11 mouse cellular contexts compared by ENCODE assay signal in genomic region chr6:48020006-48020405, GRCm38 (mm10). TPM values are rescaled to one million over a fixed set of nuclear protein-coding genes. Genes with fewer than 3 reads are reported as not detected.
DNase-seq lines count a peak whose midpoint lies in the region; ATAC-seq lines count a peak whose summit lies in the region.
"Had no signal": no experiment of that assay in that cellular context is flagged by ENCODE, and none has a peak within 500 bp of the region (broad histone marks: within the 10 kb centered on the region; RNA-seq: fewer than 3 reads in every experiment).

No protein-coding gene starts in this region.

- H3K9me3 ChIP-seq in forebrain, embryonic 14.5 days (replicated peaks; ENCODE audit: control insufficient read depth, low read length), result peaks cover 11% of the 10 kb centered on the region; the same call in 1 of the 2 replicates
- H3K9me3 ChIP-seq in forebrain, embryonic 15.5 days, result no peaks in the 10 kb centered on the region; the same call in 1 of the 2 replicates
- peaks cover 8% of the 10 kb centered on the region for H3K9me3 ChIP-seq in midbrain, embryonic 10.5 days (replicated peaks)

- DNase-seq in forebrain, embryonic 14.5 days (ENCODE audit: low spot score), result peak; percentile 19
- DNase-seq in right cerebral cortex, adult 18-20 months, result peak; percentile 64
- DNase-seq in right cerebral cortex, postnatal 4 days, result no peak
- DNase-seq in midbrain, embryonic 10.5 days (ENCODE audit: low spot score), result peak; percentile 34
- DNase-seq in kidney, postnatal 36 days, result no peak
- no peak for DNase-seq in heart, postnatal 14 days
- DNase-seq: gastrocnemius, postnatal 14 days; lung, postnatal 4 days; thymus, postnatal 4 days had no signal

- H3K27me3 ChIP-seq in forebrain, embryonic 14.5 days (replicated peaks; ENCODE audit: control insufficient read depth, insufficient read depth, low read length), result no peaks in the 10 kb centered on the region
- H3K27me3 ChIP-seq in forebrain, embryonic 15.5 days, result no peaks in the 10 kb centered on the region
- H3K27me3 ChIP-seq in midbrain, embryonic 10.5 days (ENCODE audit: low read depth, poor library complexity, severe bottlenecking), result no peaks in the 10 kb centered on the region

- no peak for ATAC-seq in forebrain, embryonic 14.5 days
- no peak for ATAC-seq in forebrain, embryonic 15.5 days (replicated peaks)

- peaks cover 27% of the 10 kb centered on the region for H3K36me3 ChIP-seq in forebrain, embryonic 14.5 days (ENCODE audit: control insufficient read depth, insufficient read depth, low read length)
- peaks cover 32% of the 10 kb centered on the region for H3K36me3 ChIP-seq in forebrain, embryonic 15.5 days
- peaks cover 39% of the 10 kb centered on the region for H3K36me3 ChIP-seq in midbrain, embryonic 10.5 days

- no peak overlapping the region for H3K9ac ChIP-seq in forebrain, embryonic 14.5 days (ENCODE audit: low read length)
- no peak overlapping the region for H3K9ac ChIP-seq in forebrain, embryonic 15.5 days (replicated peaks)
- H3K9ac ChIP-seq: liver, embryonic 14.5 days had no signal

- intact Hi-C loops in heart, postnatal 14 days (cut with DNase I), result no loop called here

- H3K4me1 ChIP-seq in forebrain, embryonic 14.5 days (ENCODE audit: control insufficient read depth, insufficient read depth, low read length), result no peaks in the 10 kb centered on the region
- 0 out of 2 replicates have a peak, but pooled peaks cover 7% of the 10 kb centered on the region for H3K4me1 ChIP-seq in forebrain, embryonic 15.5 days
- peaks cover 17% of the 10 kb centered on the region for H3K4me1 ChIP-seq in midbrain, embryonic 10.5 days

- H3K4me2 ChIP-seq in forebrain, embryonic 14.5 days (ENCODE audit: low read length), result no peak overlapping the region
- no peak overlapping the region for H3K4me2 ChIP-seq in forebrain, embryonic 15.5 days (replicated peaks)

- H3K27ac ChIP-seq in forebrain, embryonic 14.5 days (ENCODE audit: low read depth, low read length), result no peak overlapping the region
- H3K27ac ChIP-seq in forebrain, embryonic 15.5 days (replicated peaks), result no peak overlapping the region
- no peak overlapping the region for H3K27ac ChIP-seq in midbrain, embryonic 10.5 days (replicated peaks)
- H3K27ac ChIP-seq: liver, embryonic 14.5 days had no signal

- 75% methylated on average over 2 of the region's 2 CpGs for WGBS in forebrain, embryonic 14.5 days
- WGBS in forebrain, embryonic 15.5 days, result 67% methylated on average over 2 of the region's 2 CpGs
- WGBS in midbrain, embryonic 10.5 days, result 80% methylated on average over 2 of the region's 2 CpGs

- H3K4me3 ChIP-seq in forebrain, embryonic 14.5 days (ENCODE audit: low read depth, low read length), result no peak overlapping the region
- no peak overlapping the region for H3K4me3 ChIP-seq in forebrain, embryonic 15.5 days
- no peak overlapping the region for H3K4me3 ChIP-seq in midbrain, embryonic 10.5 days

RNA-seq across cellular contexts. Expression of gene Zfp777, which starts 28.7 kb away (rescaled TPM):
- polyA plus RNA-seq in forebrain, embryonic 14.5 days (2014; fragmentation: Nextera tagmentation; extraction: Ambion mirVana), result 7.5 and 8.0 TPM in 2 replicates
- 10.5 and 11.7 TPM in 2 replicates for polyA plus RNA-seq in forebrain, embryonic 15.5 days (2015; fragmentation: Nextera tagmentation; extraction: Ambion mirVana)
- polyA plus RNA-seq in midbrain, embryonic 10.5 days (2016; fragmentation: Nextera tagmentation; extraction: Ambion mirVana), result 9.6 and 10.5 TPM in 2 replicates
- 10 to 100 TPM; 15.5 to 17.0 TPM for total RNA-seq in heart, postnatal 14 days (2021)

Comparison
In these comparisons a context has a peak if more than half of its experiments do, and no peak if none do; other contexts are left out.
1. DNase-seq: peak in forebrain, embryonic 14.5 days (single experiment), right cerebral cortex, adult 18-20 months (single experiment) and midbrain, embryonic 10.5 days (single experiment); none in right cerebral cortex, postnatal 4 days (single experiment), kidney, postnatal 36 days (0 of 2) and heart, postnatal 14 days (0 of 2).